Mouse (Mus musculus): ENCODE measurements around the gene Catsper1. TPM values are rescaled to one million over a fixed set of nuclear protein-coding genes. Genes with fewer than 3 reads are reported as not detected.
"Not testable (repeated sequence)": the region's sequence is repeated elsewhere in the genome, so short reads cannot be mapped to it uniquely, and the experiment has no call there.

The Catsper1 gene
- total RNA-seq, 2 experiments from 2014 or later: not detected

DNA sequence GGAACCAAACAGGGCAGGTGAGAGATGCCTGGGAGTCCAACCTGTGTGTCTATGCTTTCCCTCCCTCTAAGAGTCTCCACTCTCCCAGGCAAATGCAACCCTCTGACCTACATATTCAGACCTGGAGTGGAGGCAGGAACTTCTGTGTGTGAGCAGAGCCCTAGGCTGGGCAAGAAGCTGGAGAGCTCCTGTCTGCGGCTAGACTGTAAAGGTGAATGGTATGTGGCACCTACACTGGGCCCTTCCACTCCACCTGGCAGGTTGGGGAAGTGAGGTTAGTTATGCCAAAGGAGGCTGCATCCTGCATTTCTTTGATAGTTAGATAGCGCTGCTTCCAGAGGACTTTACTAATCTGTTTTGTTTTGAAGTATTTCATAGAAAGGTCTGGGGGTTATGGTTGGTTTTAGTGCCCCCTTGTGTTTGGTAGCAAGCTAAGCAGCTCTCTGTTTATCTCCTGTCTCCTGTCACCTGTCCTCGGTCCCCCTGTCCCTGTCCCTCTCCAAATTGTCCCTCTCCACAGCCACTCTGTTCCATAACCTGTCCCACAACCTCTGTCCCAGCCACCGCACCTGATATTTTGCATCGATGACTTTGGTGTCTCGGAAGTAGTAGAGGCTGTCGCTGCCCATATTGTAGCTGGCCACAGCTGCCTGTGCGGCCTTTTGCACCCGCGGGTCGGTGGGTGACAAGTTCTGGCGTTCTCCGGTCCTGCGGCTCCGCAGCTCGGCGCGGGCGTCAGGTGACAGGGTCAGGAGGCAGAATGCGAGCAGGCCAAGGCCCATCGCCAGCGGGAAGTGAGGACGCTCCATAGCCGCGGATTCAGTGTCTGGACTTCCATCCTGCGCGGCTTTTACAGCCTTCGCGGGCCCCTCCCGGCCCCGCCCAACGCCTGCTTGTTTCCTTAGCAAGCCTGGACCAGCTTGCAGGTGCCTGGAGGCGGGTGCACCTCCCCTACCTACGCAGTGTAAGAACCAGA is 13.3 kb downstream of the Catsper1 start:
- peak; percentile 17 to 26 for DNase-seq

DNA sequence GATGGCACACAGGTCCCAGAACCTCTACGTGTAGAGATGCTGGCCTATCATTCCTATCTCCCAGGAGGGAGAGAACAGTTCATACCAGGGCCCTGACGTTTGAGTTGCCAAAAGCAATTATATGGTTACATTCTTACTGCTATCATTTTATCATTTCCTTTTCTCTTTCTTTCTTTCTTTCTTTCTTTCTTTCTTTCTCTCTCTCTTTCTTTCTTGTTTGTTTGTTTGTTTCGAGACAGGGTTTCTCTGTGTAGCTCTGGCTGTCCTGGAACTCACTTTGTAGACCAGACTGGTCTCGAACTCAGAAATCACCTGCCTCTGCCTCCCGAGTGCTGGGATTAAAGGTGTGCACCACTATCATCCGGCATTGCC is 13.9 kb downstream of the Catsper1 start, which contains the start of gene Cst6:
Gene Cst6 (minus strand): TSS at position 73 of the 372 bp plus-strand sequence.
- intact Hi-C loops (cut with DNase I): loop anchor here (5.0 kb wide), 2 partner anchors 47 to 152 kb away; no protein-coding TSS in a partner anchor
- not testable (repeated sequence) for DNase-seq

More for the DNA sequence above, 13.3 kb downstream of the Catsper1 start:
- intact Hi-C loops (cut with DNase I): loop anchor here (5.0 kb wide), 2 partner anchors 47 to 152 kb away; no protein-coding TSS in a partner anchor

- DNase-seq: no peak
- intact Hi-C loops (cut with DNase I): no loop called here
Observed at GRCm38 (mm10) chr19:5353609-5354008, 18.1 kb downstream of the Catsper1 start.

DNA sequence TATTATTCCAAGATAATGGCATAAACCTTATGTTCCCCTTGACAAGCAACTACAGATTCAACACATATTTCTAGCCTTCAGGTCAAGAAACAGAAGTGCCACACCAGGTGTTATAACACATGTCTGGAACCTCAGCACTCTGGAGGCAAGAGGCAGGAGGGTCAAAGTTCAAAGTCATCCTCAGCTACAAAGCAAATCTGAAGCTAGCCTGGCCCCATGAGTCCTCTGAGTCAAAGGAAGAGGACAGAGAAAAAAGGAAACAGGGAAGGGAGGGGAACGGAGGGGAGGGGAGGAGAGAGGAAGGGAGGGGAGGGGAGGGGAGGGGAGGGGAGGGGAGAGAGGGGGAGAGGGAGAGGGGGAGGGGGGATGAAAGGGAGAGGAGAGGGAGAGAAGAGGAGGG is 20.5 kb downstream of the Catsper1 start:
- no peak for DNase-seq
- intact Hi-C loops (cut with DNase I): no loop called here

DNA sequence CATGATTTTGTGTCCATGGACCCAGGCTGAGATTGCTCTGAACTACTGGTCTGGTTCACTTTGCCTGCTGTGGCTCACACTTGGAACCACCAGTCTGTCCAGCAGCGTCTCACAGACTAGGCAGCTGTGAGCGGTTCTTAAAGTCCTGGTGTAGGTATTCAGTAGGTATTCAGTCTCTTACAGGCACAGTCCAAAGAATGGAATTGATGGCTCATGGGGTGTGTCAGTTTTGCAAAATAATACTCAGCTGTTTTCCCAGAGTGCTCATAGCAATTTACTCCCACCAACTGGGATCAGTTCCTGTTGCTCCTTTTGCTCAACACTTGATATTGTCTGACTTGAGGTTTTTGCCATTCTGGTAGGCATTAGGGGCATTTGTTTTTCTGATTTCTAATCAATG is 26.6 kb downstream of the Catsper1 start:
- intact Hi-C loops (cut with DNase I): no loop called here
- no peak for DNase-seq

- DNase-seq: no peak
- intact Hi-C loops (cut with DNase I): no loop called here
Observed at GRCm38 (mm10) chr19:5364124-5364523, 28.6 kb downstream of the Catsper1 start.

DNA sequence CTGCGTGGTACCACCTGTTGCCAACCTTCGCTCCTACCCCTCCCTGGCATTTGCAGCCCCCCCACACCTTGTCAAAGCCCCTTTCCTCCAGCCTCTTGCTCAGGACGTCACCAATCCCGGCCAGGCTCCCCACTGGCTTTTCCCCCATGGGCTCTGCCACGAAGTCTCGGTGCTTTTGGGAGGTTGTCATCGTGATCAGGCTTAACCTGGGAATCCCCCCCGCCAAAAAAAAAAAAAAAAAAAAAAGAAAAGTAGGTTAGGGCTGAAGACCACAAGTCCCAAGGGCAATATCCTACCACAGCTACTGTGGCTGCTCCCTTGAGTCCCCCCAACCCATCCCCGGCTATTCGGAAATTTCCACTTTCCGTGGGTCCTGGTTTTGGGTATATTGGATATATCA is 30.2 kb downstream of the Catsper1 start:
- intact Hi-C loops (cut with DNase I): loop anchor here (1.0 to 2.0 kb wide), 2 partner anchors 23 to 63 kb away; partner anchors contain the start of gene Sart1

DNA sequence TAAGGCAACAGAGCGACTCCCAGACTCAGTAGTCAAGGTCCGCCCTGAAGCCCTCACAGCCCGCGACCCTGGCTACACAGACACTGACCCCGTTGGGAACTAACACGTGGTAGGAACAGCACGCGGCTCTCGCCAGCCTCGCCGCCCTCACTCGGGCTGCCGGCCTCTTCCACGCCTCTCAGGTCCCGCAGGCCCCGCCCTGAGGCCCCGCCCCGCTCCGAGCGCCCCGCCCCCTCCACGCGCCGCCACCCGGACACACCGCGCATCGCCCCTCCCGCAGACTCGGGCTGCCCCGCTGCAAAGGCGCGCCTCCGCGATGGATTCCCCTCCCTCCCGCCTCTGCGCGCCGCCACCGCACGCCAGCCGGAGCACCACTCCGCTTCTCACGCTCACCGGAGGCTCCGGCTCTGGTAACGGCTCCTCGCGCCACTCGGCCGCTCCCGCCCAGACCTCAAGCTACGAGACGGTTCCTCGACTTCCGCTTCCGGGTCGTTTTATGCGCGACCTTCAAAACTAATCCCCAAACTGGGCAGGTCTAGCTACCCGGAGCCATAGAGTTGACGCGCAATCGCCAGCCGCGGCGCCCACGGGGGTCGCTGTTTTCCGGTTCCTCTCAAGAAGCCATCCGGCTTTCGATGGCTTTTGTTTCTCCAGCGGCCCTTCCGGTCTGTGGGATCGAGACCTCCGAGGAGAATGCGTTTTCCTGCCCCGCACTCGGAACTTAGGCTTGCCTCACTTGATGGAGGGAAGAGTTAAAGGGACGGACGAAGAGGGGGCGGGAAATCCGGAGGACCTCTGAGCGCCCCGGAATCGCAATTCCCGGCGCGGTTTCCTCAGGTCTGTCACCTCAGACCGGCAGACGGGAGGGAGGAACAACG is 30.9 kb downstream of the Catsper1 start, which contains the start of gene Eif1ad:
Gene Eif1ad (plus strand): TSS at position 567 of the 878 bp plus-strand sequence.
- peak; percentile 91 to 94 for DNase-seq
- intact Hi-C loops (cut with DNase I): loop anchor here (1.0 to 2.0 kb wide), 2 partner anchors 22 to 62 kb away; partner anchors contain the start of gene Sart1

More for the DNA sequence above, 30.2 kb downstream of the Catsper1 start:
- no peak for DNase-seq

DNA sequence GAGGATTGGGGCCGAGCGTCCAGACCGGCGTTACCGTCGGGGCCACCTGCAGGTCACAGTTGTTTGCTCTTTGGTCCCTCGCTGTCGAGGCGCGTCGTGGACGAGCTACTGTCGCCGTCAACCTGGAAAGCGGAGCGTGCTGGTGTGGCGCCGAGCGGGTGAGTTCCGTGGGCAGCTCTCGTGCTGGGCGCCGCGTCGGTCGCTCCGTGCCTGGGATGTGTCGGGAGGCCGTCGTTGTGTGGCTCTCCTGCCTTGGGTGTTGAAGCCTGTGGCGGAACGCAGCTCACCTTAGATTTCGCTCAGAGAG is 31.5 kb downstream of the Catsper1 start, which contains the start of gene Banf1:
Gene Banf1 (minus strand): TSS at position 116 of the 307 bp plus-strand sequence.
- intact Hi-C loops (cut with DNase I): loop anchor here (2.0 kb wide), 1 partner anchor 62 kb away; no protein-coding TSS in a partner anchor
- DNase-seq: no peak

GRCm38 (mm10) chr19:5367455-5367854 is 31.9 kb downstream of the Catsper1 start:
- DNase-seq: no peak
- intact Hi-C loops (cut with DNase I): loop anchor here (2.0 kb wide), 1 partner anchor 61 kb away; no protein-coding TSS in a partner anchor

DNA sequence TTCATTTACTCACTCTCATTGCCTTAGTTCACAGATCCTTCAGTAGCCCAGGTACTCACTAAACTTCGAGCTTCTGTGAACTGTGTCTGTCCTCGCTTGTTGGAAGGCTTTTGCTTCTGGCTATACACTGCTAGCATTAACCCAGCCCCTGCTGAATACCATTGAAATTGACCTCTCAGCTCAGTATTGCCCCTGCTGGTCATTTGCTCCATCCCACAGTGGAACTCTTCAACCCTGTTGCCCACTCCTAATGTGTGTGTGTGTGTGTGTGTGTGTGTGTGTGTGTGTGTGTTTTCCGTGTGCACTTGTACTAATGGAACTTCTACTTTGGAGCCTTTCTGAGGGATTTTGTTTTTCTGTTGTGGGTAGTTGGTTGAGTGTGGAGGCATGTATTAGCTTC is 35.4 kb downstream of the Catsper1 start:
- intact Hi-C loops (cut with DNase I): no loop called here
- no peak for DNase-seq

DNA sequence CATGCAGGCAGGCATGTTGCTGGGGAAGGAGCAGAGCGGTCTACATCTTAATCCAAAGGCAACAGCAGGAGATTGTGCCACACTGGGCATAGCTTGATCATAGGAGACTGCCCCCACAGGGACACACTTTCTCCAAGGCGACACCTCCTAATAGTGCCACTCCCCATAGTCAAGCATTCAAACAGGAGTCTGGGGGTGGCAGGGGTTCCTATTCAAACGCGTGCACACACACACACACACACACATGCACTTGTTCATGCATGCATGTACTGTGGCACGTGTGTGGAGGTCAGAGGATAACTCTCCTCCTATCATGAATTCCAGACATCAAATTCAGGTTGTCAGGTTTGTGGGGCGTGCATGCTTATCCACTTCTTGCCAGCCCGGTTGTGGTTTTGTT is 37.2 kb downstream of the Catsper1 start:
- DNase-seq: no peak
- intact Hi-C loops (cut with DNase I): no loop called here

- intact Hi-C loops (cut with DNase I): no loop called here
- DNase-seq: no peak
Observed at GRCm38 (mm10) chr19:5374177-5374576, 38.6 kb downstream of the Catsper1 start.

- intact Hi-C loops (cut with DNase I): no loop called here
- DNase-seq: no peak
Observed at GRCm38 (mm10) chr19:5374748-5375147, 39.2 kb downstream of the Catsper1 start.

DNA sequence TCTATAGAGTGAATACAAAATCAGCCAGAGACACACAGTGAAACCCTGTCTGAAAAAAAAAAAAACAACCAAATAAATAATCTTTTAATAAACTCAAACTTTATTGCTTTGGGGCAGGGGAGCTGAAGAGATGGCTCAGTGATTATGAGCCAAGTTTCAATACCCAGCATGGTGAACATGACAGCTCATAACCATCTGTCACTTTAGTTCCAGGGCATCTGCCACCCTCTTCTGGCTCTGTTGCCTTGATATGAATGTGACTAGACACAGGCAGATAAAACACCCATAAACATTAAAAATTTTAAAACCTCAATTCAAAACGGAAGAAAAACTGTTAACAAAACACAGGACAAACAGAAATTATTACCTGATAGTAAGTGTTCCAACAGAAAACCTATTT is 41.9 kb downstream of the Catsper1 start:
- intact Hi-C loops (cut with DNase I): no loop called here
- no peak for DNase-seq

- intact Hi-C loops (cut with DNase I): no loop called here
- no peak for DNase-seq
Observed at GRCm38 (mm10) chr19:5383326-5383725, 47.8 kb downstream of the Catsper1 start.

DNA sequence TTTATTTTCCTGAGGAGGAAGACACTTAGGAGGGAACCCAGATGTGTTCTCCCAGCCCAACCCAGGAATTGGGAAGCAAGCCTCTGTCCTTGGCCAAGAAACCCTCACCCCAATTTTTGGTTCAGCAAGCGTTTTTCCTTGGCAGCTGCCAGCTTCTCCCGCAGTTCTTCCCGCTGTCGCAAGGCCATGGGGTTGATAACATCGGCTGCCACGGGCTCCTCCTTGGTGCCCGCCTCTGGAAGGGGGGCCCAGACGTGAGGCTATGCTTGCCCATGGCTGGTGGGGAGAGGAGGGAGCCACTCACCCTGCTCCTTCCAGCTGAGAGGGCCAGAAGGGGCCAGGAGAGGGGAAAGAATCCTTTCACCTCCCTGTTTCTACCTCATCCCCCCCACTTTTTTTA is 49.2 kb downstream of the Catsper1 start:
- no peak for DNase-seq
- intact Hi-C loops (cut with DNase I): no loop called here

GRCm38 (mm10) chr19:5388011-5388441 is 52.5 kb downstream of the Catsper1 start:
- peak in 1 of 2 experiments; percentile 46 for DNase-seq
- intact Hi-C loops (cut with DNase I): loop anchor here (1.0 to 2.0 kb wide), 2 partner anchors 22 to 37 kb away; partner anchors contain the start of genes AI837181, Drap1 and Eif1ad

DNA sequence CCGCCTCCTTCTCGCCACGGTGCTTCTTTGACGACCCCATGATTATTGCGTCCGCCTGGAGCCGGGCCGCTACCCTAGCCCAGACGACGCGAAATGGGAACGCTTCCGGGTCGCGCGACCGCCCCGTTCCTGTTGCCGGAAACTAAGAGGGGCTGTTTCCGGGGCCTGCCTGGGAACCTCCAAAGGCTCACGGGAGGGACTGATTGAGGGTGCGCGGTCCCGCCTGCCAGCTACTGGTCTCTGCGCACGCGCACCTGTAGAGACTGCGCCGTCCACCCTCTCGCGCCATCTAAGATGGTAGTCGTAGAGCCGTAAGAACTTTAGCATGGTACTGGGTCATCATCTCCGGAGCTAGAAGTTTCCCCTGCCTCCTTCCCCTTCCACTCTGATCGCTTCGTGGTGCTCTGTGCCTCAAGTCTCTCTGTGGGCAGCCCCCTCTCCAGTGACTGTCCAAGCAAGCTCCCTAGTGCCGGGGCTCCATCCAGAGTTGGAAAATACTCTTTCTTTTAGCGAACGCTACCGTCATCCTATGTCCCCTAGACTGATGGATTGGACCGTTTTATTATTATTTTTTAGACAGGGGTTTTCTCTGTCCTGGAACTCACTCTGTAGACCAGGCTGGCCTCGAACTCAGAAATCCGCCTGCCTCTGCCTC is 53.2 kb downstream of the Catsper1 start, which contains the start of gene Sart1:
Gene Sart1 (minus strand): TSS at position 116 of the 655 bp plus-strand sequence.
- intact Hi-C loops (cut with DNase I): loop anchor here (1.0 to 2.0 kb wide), 2 partner anchors 22 to 36 kb away; partner anchors contain the start of genes AI837181, Drap1 and Eif1ad
- DNase-seq: peak; percentile 94
